Mouse (Mus musculus): ENCODE data around the gene Atxn1l.

- no peak for TF ChIP-seq POLR2A (IDR thresholded peaks at IDR 0.05; ENCODE audit: insufficient read depth, low read depth, low read length)
- no peak for TF ChIP-seq CTCF (IDR thresholded peaks at IDR 0.05)
- no peak for TF ChIP-seq EP300 (IDR thresholded peaks at IDR 0.05; ENCODE audit: insufficient read depth, low read depth, low read length)
Measured at GRCm38 (mm10) chr8:109736819-109737218, 720 bp downstream of the Atxn1l start.
